Mouse (Mus musculus) bone marrow macrophage, adult 2 months (primary cell): ENCODE data around the gene Tra2b.

ENCODE experiments used
- CTCF ChIP-seq: IDR thresholded peaks from 2 replicates; pipeline ENCODE4 v1.5.1; 2012; ENCODE audit warnings: low read depth, mild to moderate bottlenecking, low read length, moderate library complexity
- POLR2A ChIP-seq: IDR thresholded peaks from 2 replicates; pipeline ENCODE4 v1.6.1; 2012; ENCODE audit warnings: mild to moderate bottlenecking, low read depth, low read length, borderline replicate concordance

DNA sequence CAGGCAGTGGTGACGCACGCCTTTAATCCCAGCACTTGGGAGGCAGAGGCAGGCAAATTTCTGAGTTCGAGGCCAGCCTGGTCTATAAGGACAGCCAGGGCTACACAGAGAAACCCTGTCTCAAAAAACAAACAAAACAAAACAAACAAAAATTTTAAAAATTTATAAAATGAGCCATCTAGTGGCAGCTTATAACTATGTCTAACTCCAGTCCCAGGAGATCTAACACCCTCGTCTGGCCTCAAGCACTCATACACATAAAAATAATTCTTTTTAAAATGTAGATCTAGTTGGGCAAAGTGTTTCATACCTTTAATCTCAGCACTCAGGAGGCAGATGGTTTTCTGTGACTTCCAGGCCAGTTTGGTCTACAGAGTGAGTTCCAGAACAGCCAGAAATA lies 26.6 kb upstream of the Tra2b start:
- TF ChIP-seq CTCF (no peak), POLR2A (no peak)
